Mouse (Mus musculus) lung, adult 2 months (tissue): ENCODE measurements around the gene 1810010H24Rik.

ENCODE experiments used
- CTCF ChIP-seq: fragments of 200-500 bp; IDR thresholded peaks from 2 replicates; pipeline ENCODE4 v1.5.1; 2011; ENCODE audit warnings: mild to moderate bottlenecking, low read length, control low read depth; ENCODE audit not compliant: insufficient read depth
- POLR2A ChIP-seq: fragments of 200-500 bp; IDR thresholded peaks from 2 replicates; pipeline ENCODE4 v1.6.1; 2011; ENCODE audit warnings: low read depth, mild to moderate bottlenecking, control low read depth, low read length, borderline replicate concordance; ENCODE audit errors: extremely low read depth

GRCm38 (mm10) chr11:106976194-106976593, 49.3 kb upstream of the 1810010H24Rik start:
- no peak for TF ChIP-seq CTCF
- TF ChIP-seq POLR2A = no peak
